Mouse (Mus musculus): ENCODE results near the gene Rpf1. TPM values are rescaled to one million over a fixed set of nuclear protein-coding genes. Genes with fewer than 3 reads are reported as not detected.

Gene Rpf1
- total RNA-seq, 4 experiments from 2014 or later: 17.3 to 19.8 (median 17.8) TPM

DNA sequence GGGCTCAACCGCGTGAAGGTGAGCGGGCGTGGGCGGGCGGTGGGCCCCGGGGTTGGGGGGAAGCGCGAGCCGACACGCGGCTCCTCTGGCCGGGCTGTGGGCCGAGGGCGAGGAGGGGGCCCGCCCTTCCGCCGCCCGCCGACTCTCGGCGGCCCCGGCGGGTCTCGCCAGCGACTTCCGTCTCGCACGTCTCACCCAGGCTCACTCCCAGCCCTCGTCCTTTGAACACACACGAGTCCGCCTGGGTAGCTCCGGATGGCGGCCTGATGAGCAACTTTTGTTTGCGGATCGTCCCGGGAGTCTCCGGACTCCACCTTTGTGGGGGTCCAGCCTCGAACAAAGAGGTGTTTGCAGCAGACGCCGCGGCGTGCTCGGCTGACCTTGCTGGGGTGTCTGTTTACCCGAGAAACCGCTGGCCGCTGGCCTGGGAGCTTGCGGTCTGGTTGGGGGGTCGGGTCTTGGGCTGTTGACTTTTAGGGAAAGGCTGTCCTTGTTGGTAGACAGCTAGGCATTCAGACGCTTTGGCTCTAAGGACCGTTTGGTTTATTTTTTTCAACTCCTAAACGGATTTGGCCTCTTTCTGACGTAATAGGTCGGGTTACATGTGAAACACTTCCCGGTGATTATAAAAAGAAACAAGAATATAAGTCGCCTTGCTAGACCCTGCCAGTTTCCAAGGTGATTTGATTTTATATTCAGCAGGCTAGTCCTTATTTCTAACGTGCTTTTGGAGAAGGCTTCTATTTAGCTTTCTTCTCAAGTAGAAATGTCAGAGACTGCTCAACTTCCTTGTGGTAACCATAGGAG is 21.0 kb downstream of the Rpf1 start:
- DNase-seq (ENCODE audit: low spot score in 2 of 2): peak in 1 of 2 experiments; percentile 25

DNA sequence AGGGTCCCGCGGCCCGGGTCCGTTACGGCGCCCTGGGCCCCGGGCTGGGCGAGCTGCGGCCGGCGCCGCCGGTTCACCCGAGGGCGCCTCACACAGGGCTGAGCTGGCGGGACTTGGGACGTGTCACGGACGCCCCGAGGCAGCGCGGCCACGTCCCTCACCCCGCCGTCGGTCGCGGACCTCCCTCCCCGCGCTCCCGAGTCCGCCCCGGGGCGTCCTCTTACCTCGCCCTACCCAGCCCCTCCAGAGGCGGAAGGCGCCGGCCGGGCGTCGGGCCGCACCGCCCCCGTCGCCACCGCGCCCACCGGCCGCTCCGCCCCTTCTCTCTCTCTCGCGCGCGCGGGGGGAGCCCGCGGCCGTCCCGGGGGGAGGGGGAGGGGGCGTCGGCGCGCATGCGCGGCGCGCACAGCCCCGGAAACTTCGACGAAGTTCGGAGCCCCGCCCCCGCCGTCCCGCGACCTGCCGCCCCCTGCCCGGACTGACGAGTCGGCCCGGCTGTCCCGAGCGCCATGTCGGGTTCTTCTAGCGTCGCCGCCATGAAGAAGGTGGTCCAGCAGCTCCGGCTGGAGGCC is 21.7 kb downstream of the Rpf1 start, which contains the start of the genes Spata1 and Gng5:
Gene Spata1 (minus strand): TSS at position 323 of the 572 bp plus-strand sequence.
Gene Gng5 (plus strand): TSS at position 377 of the 572 bp plus-strand sequence.
- peak in 1 of 2 experiments; percentile 42 for DNase-seq (ENCODE audit: low spot score in 2 of 2)

GRCm38 (mm10) chr3:146498989-146499388 is 22.2 kb downstream of the Rpf1 start:
- DNase-seq (ENCODE audit: low spot score in 2 of 2): no peak

GRCm38 (mm10) chr3:146494941-146495340 is 26.3 kb downstream of the Rpf1 start:
- no peak for DNase-seq (ENCODE audit: low spot score in 2 of 2)

GRCm38 (mm10) chr3:146486464-146486863 is 34.8 kb downstream of the Rpf1 start:
- no peak for DNase-seq (ENCODE audit: low spot score in 2 of 2)

DNA sequence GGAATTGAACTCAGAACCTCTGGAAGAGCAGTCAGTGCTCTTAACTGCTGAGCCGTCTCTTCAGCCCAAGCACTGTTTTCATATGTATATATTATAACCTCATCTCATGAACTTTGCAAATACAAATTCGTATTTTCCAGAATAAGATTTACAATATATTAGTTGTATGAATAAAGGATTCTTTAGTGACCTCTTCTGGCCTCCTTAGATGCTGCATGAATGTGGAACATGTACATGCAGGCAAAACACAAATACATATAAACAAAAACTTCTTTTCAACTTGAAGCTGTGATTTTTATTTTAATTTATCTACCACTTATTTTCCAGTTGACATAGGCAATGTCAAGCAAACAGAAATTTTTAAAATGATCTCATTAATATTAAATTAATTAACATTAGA is 39.2 kb downstream of the Rpf1 start:
- no peak for DNase-seq (ENCODE audit: low spot score in 2 of 2)

- DNase-seq (ENCODE audit: low spot score in 2 of 2): no peak
Observed at GRCm38 (mm10) chr3:146474428-146474827, 46.8 kb downstream of the Rpf1 start.

GRCm38 (mm10) chr3:146473741-146474140 is 47.5 kb downstream of the Rpf1 start:
- no peak for DNase-seq (ENCODE audit: low spot score in 2 of 2)

GRCm38 (mm10) chr3:146472657-146473056 is 48.6 kb downstream of the Rpf1 start:
- no peak for DNase-seq (ENCODE audit: low spot score in 2 of 2)

DNA sequence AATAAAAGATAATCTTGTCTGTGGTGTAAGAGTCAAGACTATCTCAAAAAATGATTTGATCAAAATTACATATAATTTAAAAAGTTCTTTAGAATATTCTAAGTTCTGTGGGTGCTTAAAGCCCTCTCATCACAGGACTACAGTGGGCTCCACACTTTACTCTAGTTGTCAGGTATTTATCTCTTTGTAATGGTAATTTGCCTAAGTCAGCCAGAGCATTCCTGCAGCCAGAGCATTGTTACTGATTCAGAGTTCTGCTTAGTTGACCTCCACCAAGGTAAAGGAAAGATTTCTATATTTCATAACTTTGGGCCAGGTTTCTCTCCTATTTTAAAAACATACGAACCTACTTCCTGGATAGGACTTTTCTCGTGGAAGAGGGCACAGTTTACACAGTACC is 52.0 kb downstream of the Rpf1 start:
- DNase-seq (ENCODE audit: low spot score in 2 of 2): no peak

DNA sequence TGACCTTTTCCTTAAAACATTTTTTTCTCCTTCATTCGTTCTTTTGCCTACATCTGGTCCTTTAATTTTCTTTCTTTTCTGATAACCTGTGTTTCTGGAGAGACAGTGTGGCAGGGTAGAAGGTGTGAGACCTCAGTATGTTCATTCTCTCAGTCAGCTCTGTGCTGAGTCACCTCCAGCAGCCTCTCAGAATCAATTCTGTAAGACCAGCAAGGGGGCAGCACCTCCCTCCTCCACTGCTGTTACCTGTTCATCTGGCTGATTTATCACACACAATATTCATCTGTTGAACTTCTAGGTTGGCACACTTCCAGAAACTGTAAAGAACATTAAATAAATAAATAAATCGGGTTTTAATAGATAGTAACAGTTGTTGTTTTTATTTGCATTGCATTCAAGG is 58.3 kb downstream of the Rpf1 start:
- DNase-seq (ENCODE audit: low spot score in 2 of 2): no peak

Other genes starting within 250 kb of the Rpf1 start
- 10 to 100 TPM; 81.7 to 96.1 (median 89.0) TPM for gene Ssx2ip, start 116.8 kb downstream of the Rpf1 start, total RNA-seq (2022)
- 10 to 100 TPM in 1 of 4 experiments, 1 to 10 TPM in 3; 5.9 to 10.5 (median 9.7) TPM for gene Ctbs, start 71.6 kb downstream of the Rpf1 start, total RNA-seq (2022)
- gene Spata1, start 21.7 kb downstream of the Rpf1 start, total RNA-seq (2022): 1 to 10 TPM; 2.2 to 4.0 (median 3.0) TPM
- 10 to 100 TPM; 43.0 to 60.5 (median 49.9) TPM for gene Gng5, start 21.6 kb downstream of the Rpf1 start, total RNA-seq (2022)
- gene Uox, start 49.0 kb upstream of the Rpf1 start, total RNA-seq (2022): under 1 TPM; 0.30 to 0.72 (median 0.50) TPM
- not detected for gene Dnase2b, start 94.2 kb upstream of the Rpf1 start, total RNA-seq (2022)
- not detected for gene 4930503B20Rik, start 129.9 kb upstream of the Rpf1 start, total RNA-seq (2022)
- under 1 TPM; 0.23 to 0.49 (median 0.45) TPM for gene Samd13, start 164.2 kb upstream of the Rpf1 start, total RNA-seq (2022)

All from left cerebral cortex, adult 8-10 months (tissue).